Mouse (Mus musculus): ENCODE measurements around the gene Map1s.
"Not testable (repeated sequence)": the region's sequence is repeated elsewhere in the genome, so short reads cannot be mapped to it uniquely, and the experiment has no call there.

Gene Map1s

GRCm38 (mm10) chr8:70879500-70879899, 26.2 kb upstream of the Map1s start:
- no peak for DNase-seq

GRCm38 (mm10) chr8:70880126-70880525, 25.6 kb upstream of the Map1s start:
- DNase-seq: peak; percentile 64

- no peak for DNase-seq
Observed at GRCm38 (mm10) chr8:70880546-70880945, 25.2 kb upstream of the Map1s start.

- no peak for DNase-seq
Observed at GRCm38 (mm10) chr8:70884186-70884585, 21.5 kb upstream of the Map1s start.

GRCm38 (mm10) chr8:70884683-70885082, 21.0 kb upstream of the Map1s start:
- no peak for DNase-seq

GRCm38 (mm10) chr8:70885612-70886011, 20.1 kb upstream of the Map1s start:
- DNase-seq: peak; percentile 53

- no peak for DNase-seq
Observed at GRCm38 (mm10) chr8:70887669-70888068, 18.1 kb upstream of the Map1s start.

- DNase-seq: no peak
Observed at GRCm38 (mm10) chr8:70890656-70891055, 15.1 kb upstream of the Map1s start.

GRCm38 (mm10) chr8:70891356-70891755, 14.4 kb upstream of the Map1s start:
- peak; percentile 65 for DNase-seq

- DNase-seq: no peak
Observed at GRCm38 (mm10) chr8:70892022-70892895, 13.5 kb upstream of the Map1s start, which contains the start of gene Slc5a5. Slc5a5 (minus strand) TSS chr8:70892757.

- no peak for DNase-seq
Observed at GRCm38 (mm10) chr8:70892896-70893655, 12.7 kb upstream of the Map1s start.

GRCm38 (mm10) chr8:70893656-70894384, 11.9 kb upstream of the Map1s start:
- DNase-seq: peak; percentile 85

GRCm38 (mm10) chr8:70894385-70894720, 11.4 kb upstream of the Map1s start:
- DNase-seq: no peak

GRCm38 (mm10) chr8:70894771-70895545, 10.8 kb upstream of the Map1s start:
- DNase-seq: no peak

GRCm38 (mm10) chr8:70895571-70896259, 10.0 kb upstream of the Map1s start:
- DNase-seq: not testable (repeated sequence)

- DNase-seq: no peak
Observed at GRCm38 (mm10) chr8:70896316-70897020, 9.3 kb upstream of the Map1s start.

GRCm38 (mm10) chr8:70897021-70897680, 8.6 kb upstream of the Map1s start, which contains the start of gene Rpl18a:
Rpl18a (minus strand) TSS chr8:70897412.
- DNase-seq: peak; percentile 98

- peak; percentile 90 for DNase-seq
Observed at GRCm38 (mm10) chr8:70897681-70898413, 7.9 kb upstream of the Map1s start.

GRCm38 (mm10) chr8:70898661-70899198, 7.0 kb upstream of the Map1s start:
- DNase-seq: no peak
